In the genomic region with DNA sequence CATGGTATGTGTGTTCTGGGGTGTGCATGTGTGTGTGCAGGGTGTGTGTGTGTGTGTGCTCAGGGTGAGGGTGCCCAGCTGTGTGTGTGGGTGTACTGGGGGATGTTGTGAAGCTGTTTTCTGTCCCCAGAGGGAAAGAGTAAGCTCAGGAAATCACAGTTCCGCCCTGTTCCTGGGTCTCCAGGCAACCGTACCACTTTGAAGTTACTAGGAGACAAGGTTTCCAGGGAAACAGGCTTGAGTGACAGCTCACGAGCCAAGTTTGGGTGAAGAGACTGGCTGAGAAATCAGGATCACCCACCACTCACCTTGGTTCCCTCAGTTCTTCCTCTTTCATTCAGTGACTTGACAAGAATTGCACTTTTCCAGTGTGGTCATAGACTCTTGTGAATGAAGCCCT, we compare ENCODE assay signal across 11 mouse cellular contexts. TPM values are rescaled to one million over a fixed set of nuclear protein-coding genes. Genes with fewer than 3 reads are reported as not detected.
A peak's percentile ranks its signal among the peaks of the same experiment; 100 is the strongest.
DNase-seq lines count a peak whose midpoint lies in the region; ATAC-seq and TF ChIP-seq lines count a peak whose summit lies in the region.
"Had no signal": no experiment of that assay in that cellular context is flagged by ENCODE, and none has a peak within 500 bp of the region (broad histone marks: within the 10 kb centered on the region; RNA-seq: fewer than 3 reads in every experiment).

No protein-coding gene starts in this region.

- no peak for ATAC-seq in hindbrain, embryonic 14.5 days (ENCODE audit: low FRiP score)
- ATAC-seq in midbrain, embryonic 12.5 days (ENCODE audit: low FRiP score, low read depth), result no peak
- no peak for ATAC-seq in neural tube, embryonic 15.5 days (ENCODE audit: low FRiP score)

- dilution Hi-C loops in CH12.LX (cut with MboI; ENCODE audit: extremely low pct_ligation_motif_present, extremely low pct_unique_long_range_greater_than_20kb, low sequenced_read_pairs), result no loop called here

- no peak overlapping the region for H3K4me3 ChIP-seq in CH12.LX (replicated peaks in 1 of 3; ENCODE audit: low read depth in 2 of 3, low read length in 2 of 3, poor library complexity in 1 of 3)
- no peak overlapping the region for H3K4me3 ChIP-seq in hindbrain, embryonic 14.5 days (replicated peaks; ENCODE audit: low read length)
- H3K4me3 ChIP-seq in midbrain, embryonic 12.5 days, result no peak overlapping the region
- H3K4me3 ChIP-seq in heart, adult 2 months, result no peak overlapping the region
- H3K4me3 ChIP-seq in neural tube, embryonic 15.5 days (replicated peaks), result no peak overlapping the region
- H3K4me3 ChIP-seq: embryonic facial prominence, embryonic 13.5 days; limb, embryonic 13.5 days; neural tube, embryonic 12.5 days had no signal

- TF ChIP-seq RAD21 in CH12.LX (IDR thresholded peaks at IDR 0.05; ENCODE audit: low read depth, low read length), result no peak

- TF ChIP-seq CTCF in CH12.LX (conservative IDR thresholded peaks at IDR 0.05 in 1 of 2, IDR thresholded peaks at IDR 0.05 in 1 of 2; ENCODE audit: low read depth in 2 of 2, low read length in 2 of 2), result no peak
- no peak for TF ChIP-seq CTCF in heart, adult 2 months (IDR thresholded peaks at IDR 0.05)

- no peak overlapping the region for H3K9ac ChIP-seq in CH12.LX (ENCODE audit: insufficient read depth, low read depth)
- H3K9ac ChIP-seq in hindbrain, embryonic 14.5 days, result no peak overlapping the region
- 0 out of 2 replicates have a peak overlapping the region, but pooled peaks have one; percentile 1 for H3K9ac ChIP-seq in midbrain, embryonic 12.5 days (replicated peaks)
- H3K9ac ChIP-seq in heart, adult 2 months (ENCODE audit: low read depth, low read length), result no peak overlapping the region
- H3K9ac ChIP-seq in neural tube, embryonic 15.5 days (replicated peaks), result no peak overlapping the region
- H3K9ac ChIP-seq: embryonic facial prominence, embryonic 13.5 days; limb, embryonic 13.5 days; neural tube, embryonic 12.5 days had no signal

- no peak for TF ChIP-seq POLR2A in CH12.LX (IDR thresholded peaks at IDR 0.05; ENCODE audit: low read depth, low read length)
- TF ChIP-seq POLR2A in heart, adult 2 months (IDR thresholded peaks at IDR 0.05; ENCODE audit: insufficient read depth, low read depth, low read length), result no peak

- in situ Hi-C loops in CH12.LX (cut with MboI; ENCODE audit: low pct_ligation_motif_present, low pct_unique_long_range_greater_than_20kb, low sequenced_read_pairs), result no loop called here

- no peak overlapping the region for H3K4me2 ChIP-seq in CH12.LX (ENCODE audit: insufficient read depth, low read depth, poor library complexity, severe bottlenecking)
- no peak overlapping the region; the same call in 1 of the 2 replicates for H3K4me2 ChIP-seq in hindbrain, embryonic 14.5 days (replicated peaks)
- H3K4me2 ChIP-seq in midbrain, embryonic 12.5 days (replicated peaks), result 0 out of 2 replicates have a peak overlapping the region, but pooled peaks have one; percentile 6
- no peak overlapping the region for H3K4me2 ChIP-seq in neural tube, embryonic 15.5 days
- H3K4me2 ChIP-seq: embryonic facial prominence, embryonic 13.5 days; limb, embryonic 13.5 days; neural tube, embryonic 12.5 days had no signal

- 0 out of 2 replicates have a peak, but pooled peaks cover 3% of the 10 kb centered on the region for H3K79me2 ChIP-seq in CH12.LX (replicated peaks; ENCODE audit: control insufficient read depth, extremely low read depth, insufficient read depth, poor library complexity, severe bottlenecking)
- no peaks in the 10 kb centered on the region for H3K79me2 ChIP-seq in heart, adult 2 months (replicated peaks; ENCODE audit: control insufficient read depth, insufficient read depth, low read length)

- intact Hi-C loops in heart, adult 2 months (cut with DNase I), result no loop called here

- peaks cover 3% of the 10 kb centered on the region in 2 experiments for H3K36me3 ChIP-seq in CH12.LX (replicated peaks in 1 of 2; ENCODE audit: control insufficient read depth in 1 of 2, insufficient read depth in 1 of 2, low read length in 1 of 2)
- H3K36me3 ChIP-seq in hindbrain, embryonic 14.5 days (replicated peaks; ENCODE audit: control insufficient read depth, insufficient read depth), result peaks cover 1% of the 10 kb centered on the region; the same call in 1 of the 2 replicates
- no peaks in the 10 kb centered on the region for H3K36me3 ChIP-seq in midbrain, embryonic 12.5 days
- no peaks in the 10 kb centered on the region for H3K36me3 ChIP-seq in heart, adult 2 months (ENCODE audit: control insufficient read depth, insufficient read depth, low read length)
- no peaks in the 10 kb centered on the region for H3K36me3 ChIP-seq in neural tube, embryonic 15.5 days
- H3K36me3 ChIP-seq: neural tube, embryonic 12.5 days had no signal

- WGBS in hindbrain, embryonic 14.5 days, result 6% methylated on average over 3 of the region's 3 CpGs
- WGBS in midbrain, embryonic 12.5 days, result 2% methylated on average over 3 of the region's 3 CpGs
- 5% methylated on average over 3 of the region's 3 CpGs for WGBS in heart, adult 2 months
- WGBS in neural tube, embryonic 15.5 days, result 18% methylated on average over 3 of the region's 3 CpGs

- peaks cover 2 to 10% of the 10 kb centered on the region in 2 experiments; a peak in 3 of 4 replicates for H3K4me1 ChIP-seq in CH12.LX (ENCODE audit: control insufficient read depth in 1 of 2, insufficient read depth in 2 of 2)
- H3K4me1 ChIP-seq in hindbrain, embryonic 14.5 days (replicated peaks; ENCODE audit: control insufficient read depth, insufficient read depth, low read length), result peaks cover 11% of the 10 kb centered on the region
- H3K4me1 ChIP-seq in midbrain, embryonic 12.5 days, result peaks cover 21% of the 10 kb centered on the region
- H3K4me1 ChIP-seq in heart, adult 2 months (ENCODE audit: control insufficient read depth, insufficient read depth, low read length), result no peaks in the 10 kb centered on the region
- peaks cover 9% of the 10 kb centered on the region for H3K4me1 ChIP-seq in neural tube, embryonic 15.5 days

- H3K9me3 ChIP-seq in CH12.LX (replicated peaks; ENCODE audit: low read length), result peaks cover 3% of the 10 kb centered on the region
- no peaks in the 10 kb centered on the region for H3K9me3 ChIP-seq in hindbrain, embryonic 14.5 days (ENCODE audit: control insufficient read depth, low read length)
- no peaks in the 10 kb centered on the region for H3K9me3 ChIP-seq in midbrain, embryonic 12.5 days
- H3K9me3 ChIP-seq in neural tube, embryonic 15.5 days (replicated peaks), result no peaks in the 10 kb centered on the region
- H3K9me3 ChIP-seq: embryonic facial prominence, embryonic 13.5 days; limb, embryonic 13.5 days; neural tube, embryonic 12.5 days had no signal

- no peak for TF ChIP-seq EP300 in CH12.LX (IDR thresholded peaks at IDR 0.05; ENCODE audit: low read length)
- no peak for TF ChIP-seq EP300 in heart, adult 2 months (IDR thresholded peaks at IDR 0.05; ENCODE audit: insufficient read depth, low read depth, low read length)

- no peak overlapping the region for H3K27ac ChIP-seq in CH12.LX (ENCODE audit: insufficient read depth, low read depth)
- peak overlapping the region; percentile 5; the same call in 1 of the 2 replicates for H3K27ac ChIP-seq in hindbrain, embryonic 14.5 days
- peak overlapping the region; percentile 27; the same call in 1 of the 2 replicates for H3K27ac ChIP-seq in midbrain, embryonic 12.5 days (replicated peaks)
- H3K27ac ChIP-seq in heart, adult 2 months, result no peak overlapping the region
- no peak overlapping the region for H3K27ac ChIP-seq in neural tube, embryonic 15.5 days (replicated peaks)
- H3K27ac ChIP-seq: embryonic facial prominence, embryonic 13.5 days; limb, embryonic 13.5 days; neural tube, embryonic 12.5 days had no signal

- peaks cover 4% of the 10 kb centered on the region for H3K27me3 ChIP-seq in CH12.LX (replicated peaks)
- no peaks in the 10 kb centered on the region for H3K27me3 ChIP-seq in hindbrain, embryonic 14.5 days (ENCODE audit: control insufficient read depth, insufficient read depth, low read length)
- peaks cover 13% of the 10 kb centered on the region for H3K27me3 ChIP-seq in midbrain, embryonic 12.5 days
- H3K27me3 ChIP-seq in heart, adult 2 months (ENCODE audit: control insufficient read depth, insufficient read depth, low read length), result no peaks in the 10 kb centered on the region
- no peaks in the 10 kb centered on the region for H3K27me3 ChIP-seq in neural tube, embryonic 15.5 days (replicated peaks)

- peak; percentile 11 for DNase-seq in 416B (ENCODE audit: low read depth)
- DNase-seq in CH12.LX (ENCODE audit: extremely low read depth), result no peak
- no peak for DNase-seq in hindbrain, embryonic 14.5 days (ENCODE audit: low spot score)
- DNase-seq in heart, adult 2 months, result no peak
- DNase-seq in cerebellum, adult 8-10 months, result no peak
- DNase-seq: kidney, adult 18-20 months had no signal

RNA-seq across cellular contexts. Expression of gene Swsap1, which starts 2.0 kb away (rescaled TPM):
- 4.0 and 4.4 TPM in 2 replicates for total RNA-seq in CH12.LX (2012; rRNA removed)
- 4.1 and 4.4 TPM in 2 replicates for total RNA-seq in CH12.LX (2014; rRNA removed)
- polyA plus RNA-seq in CH12.LX (2012; ENCODE audit: insufficient read length, low read depth), result 2.9 and 3.1 TPM in 2 replicates
- 18.2 and 19.9 TPM in 2 replicates for polyA plus RNA-seq in hindbrain, embryonic 14.5 days (2014; fragmentation: Nextera tagmentation; extraction: Ambion mirVana)
- polyA plus RNA-seq in midbrain, embryonic 12.5 days (2016; fragmentation: Nextera tagmentation; extraction: Ambion mirVana), result 7.8 and 8.1 TPM in 2 replicates
- 1 to 10 TPM; 6.5 to 7.4 TPM for total RNA-seq in heart, adult 2 months (2021)
- 4.6 and 6.2 TPM in 2 replicates for polyA plus RNA-seq in heart, adult 2 months (2012; rRNA removed)
- 9.5 and 10.8 TPM in 2 replicates for polyA plus RNA-seq in neural tube, embryonic 15.5 days (2015; fragmentation: Nextera tagmentation; extraction: Ambion mirVana)

RNA-seq across cellular contexts. Expression of gene Epor, which starts 9.7 kb away (rescaled TPM):
- total RNA-seq in CH12.LX (2012; rRNA removed) (0.80 and 2.0 TPM in 2 replicates), CH12.LX (2014; rRNA removed) (not detected in 2 replicates)
- 0.18 and 0.20 TPM in 2 replicates for polyA plus RNA-seq in CH12.LX (2012; ENCODE audit: insufficient read length, low read depth)
- polyA plus RNA-seq in hindbrain, embryonic 14.5 days (2014; fragmentation: Nextera tagmentation; extraction: Ambion mirVana), result 1.4 and 2.4 TPM in 2 replicates
- 3.0 and 3.4 TPM in 2 replicates for polyA plus RNA-seq in midbrain, embryonic 12.5 days (2016; fragmentation: Nextera tagmentation; extraction: Ambion mirVana)
- 1 to 10 TPM; 1.1 to 1.4 TPM for total RNA-seq in heart, adult 2 months (2021)
- 2.1 and 2.5 TPM in 2 replicates for polyA plus RNA-seq in heart, adult 2 months (2012; rRNA removed)
- 1.0 and 2.2 TPM in 2 replicates for polyA plus RNA-seq in neural tube, embryonic 15.5 days (2015; fragmentation: Nextera tagmentation; extraction: Ambion mirVana)

RNA-seq across cellular contexts. Expression of gene Plppr2, which starts 16.8 kb away (rescaled TPM):
- total RNA-seq in CH12.LX (2012; rRNA removed) (not detected in 2 replicates), CH12.LX (2014; rRNA removed) (not detected in 2 replicates)
- not detected in 2 replicates for polyA plus RNA-seq in CH12.LX (2012; ENCODE audit: insufficient read length, low read depth)
- polyA plus RNA-seq in hindbrain, embryonic 14.5 days (2014; fragmentation: Nextera tagmentation; extraction: Ambion mirVana), result 90.6 and 102 TPM in 2 replicates
- 45.6 and 47.0 TPM in 2 replicates for polyA plus RNA-seq in midbrain, embryonic 12.5 days (2016; fragmentation: Nextera tagmentation; extraction: Ambion mirVana)
- total RNA-seq in heart, adult 2 months (2021), result 1 to 10 TPM; 2.5 to 2.6 TPM
- polyA plus RNA-seq in heart, adult 2 months (2012; rRNA removed), result 5.3 and 7.5 TPM in 2 replicates
- polyA plus RNA-seq in neural tube, embryonic 15.5 days (2015; fragmentation: Nextera tagmentation; extraction: Ambion mirVana), result 86.4 and 100 TPM in 2 replicates

RNA-seq across cellular contexts. Expression of gene Tmem205, which starts 26.2 kb away (rescaled TPM):
- 2.4 and 2.9 TPM in 2 replicates for total RNA-seq in CH12.LX (2012; rRNA removed)
- 2.4 and 2.9 TPM in 2 replicates for total RNA-seq in CH12.LX (2014; rRNA removed)
- polyA plus RNA-seq in CH12.LX (2012; ENCODE audit: insufficient read length, low read depth), result 0.87 and 1.6 TPM in 2 replicates
- polyA plus RNA-seq in hindbrain, embryonic 14.5 days (2014; fragmentation: Nextera tagmentation; extraction: Ambion mirVana), result 45.2 and 58.9 TPM in 2 replicates
- 32.7 and 36.9 TPM in 2 replicates for polyA plus RNA-seq in midbrain, embryonic 12.5 days (2016; fragmentation: Nextera tagmentation; extraction: Ambion mirVana)
- total RNA-seq in heart, adult 2 months (2021), result 10 to 100 TPM; 65.5 to 71.8 TPM
- 96.1 and 129 TPM in 2 replicates for polyA plus RNA-seq in heart, adult 2 months (2012; rRNA removed)
- 52.8 and 54.6 TPM in 2 replicates for polyA plus RNA-seq in neural tube, embryonic 15.5 days (2015; fragmentation: Nextera tagmentation; extraction: Ambion mirVana)

RNA-seq across cellular contexts. Expression of gene Ccdc159, which starts 26.3 kb away (rescaled TPM):
- not detected in 2 replicates for total RNA-seq in CH12.LX (2012; rRNA removed)
- total RNA-seq in CH12.LX (2014; rRNA removed), result not detected in 2 replicates
- not detected in 2 replicates for polyA plus RNA-seq in CH12.LX (2012; ENCODE audit: insufficient read length, low read depth)
- 5.6 and 8.3 TPM in 2 replicates for polyA plus RNA-seq in hindbrain, embryonic 14.5 days (2014; fragmentation: Nextera tagmentation; extraction: Ambion mirVana)
- polyA plus RNA-seq in midbrain, embryonic 12.5 days (2016; fragmentation: Nextera tagmentation; extraction: Ambion mirVana), result 6.1 and 6.9 TPM in 2 replicates
- total RNA-seq in heart, adult 2 months (2021), result 1 to 10 TPM; 3.0 to 3.4 TPM
- polyA plus RNA-seq in heart, adult 2 months (2012; rRNA removed), result 4.9 and 6.6 TPM in 2 replicates
- 8.9 and 10.0 TPM in 2 replicates for polyA plus RNA-seq in neural tube, embryonic 15.5 days (2015; fragmentation: Nextera tagmentation; extraction: Ambion mirVana)

Comparison
In these comparisons a context has a peak if more than half of its experiments do, and no peak if none do; other contexts are left out.
1. H3K27ac ChIP-seq: peak in hindbrain, embryonic 14.5 days (single experiment) and midbrain, embryonic 12.5 days (single experiment); none in CH12.LX (single experiment), heart, adult 2 months (single experiment) and neural tube, embryonic 15.5 days (single experiment).